Mouse (Mus musculus) hindbrain, embryonic 15.5 days (tissue): ENCODE measurements at regions not wholly inside any gene's neighbourhood (a gene's known extent, or its start where the extent isn't known, plus 50 kb on each side); places are given as distances from the start of the nearest gene placed in this dataset.
A peak's percentile ranks its signal among the peaks of the same experiment; 100 is the strongest.

Source experiments
- ATAC-seq: fragments of 200-750 bp; cut with Nextera tagmentation; 2 replicates; pipeline ENCODE4 v1.8.0; 2017; ENCODE audit warnings: low read depth, moderate number of reproducible peaks, moderate TSS enrichment; ENCODE audit not compliant: low FRiP score
- H3K27ac ChIP-seq: fragments of 300-500 bp; sonication (generic); replicated peaks from 2 replicates; pipeline ENCODE4 v1.5.1; 2015; ENCODE audit warnings: mild to moderate bottlenecking, inconsistent platforms
- H3K27me3 ChIP-seq: fragments of 300-500 bp; sonication (generic); 2 replicates; pipeline ENCODE4 v1.6.1; 2015; ENCODE audit warnings: control low read depth, inconsistent platforms
- H3K36me3 ChIP-seq: fragments of 300-500 bp; sonication (generic); 2 replicates; pipeline ENCODE4 v1.6.1; 2015; ENCODE audit warnings: control low read depth, inconsistent platforms
- H3K4me1 ChIP-seq: fragments of 300-500 bp; sonication (generic); replicated peaks from 2 replicates; pipeline ENCODE4 v1.6.1; 2015; ENCODE audit warnings: control low read depth, inconsistent platforms
- H3K4me2 ChIP-seq: fragments of 300-500 bp; sonication (generic); 2 replicates; pipeline ENCODE4 v1.6.1; 2015; ENCODE audit warnings: moderate library complexity, mild to moderate bottlenecking, inconsistent platforms
- H3K4me3 ChIP-seq: fragments of 300-500 bp; sonication (generic); 2 replicates; pipeline ENCODE4 v1.5.1; 2015; ENCODE audit warnings: mild to moderate bottlenecking, inconsistent platforms
- H3K9ac ChIP-seq: fragments of 300-500 bp; sonication (generic); 2 replicates; pipeline ENCODE4 v1.6.1; 2015; ENCODE audit warnings: inconsistent platforms
- H3K9me3 ChIP-seq: fragments of 300-500 bp; sonication (generic); 2 replicates; pipeline ENCODE4 v1.6.1; 2016; ENCODE audit warnings: control low read depth, inconsistent platforms
- WGBS: fragments of 180-500 bp; shearing (Covaris S2); methylation state at CpG from one replicate; pipeline ENCODE4 v1.1.7; 2015; 5-methylcytosine and 5-hydroxymethylcytosine counted together

- Histone ChIP-seq H3K36me3 (no peaks in the 10 kb centered on the region), H3K9me3 (no peaks in the 10 kb centered on the region), H3K27ac (no peak overlapping the region), H3K4me3 (no peak overlapping the region), H3K27me3 (no peaks in the 10 kb centered on the region), H3K9ac (no peak overlapping the region), H3K4me2 (0 out of 2 replicates have a peak overlapping the region, but pooled peaks have one; percentile 15), H3K4me1 (peaks cover 9% of the 10 kb centered on the region)
- WGBS = 32% methylated on average over 14 of the region's 14 CpGs
- ATAC-seq = no peak
Measured at GRCm38 (mm10) chr11:43344767-43345561, 81.1 kb downstream of the Pttg1 start.

DNA sequence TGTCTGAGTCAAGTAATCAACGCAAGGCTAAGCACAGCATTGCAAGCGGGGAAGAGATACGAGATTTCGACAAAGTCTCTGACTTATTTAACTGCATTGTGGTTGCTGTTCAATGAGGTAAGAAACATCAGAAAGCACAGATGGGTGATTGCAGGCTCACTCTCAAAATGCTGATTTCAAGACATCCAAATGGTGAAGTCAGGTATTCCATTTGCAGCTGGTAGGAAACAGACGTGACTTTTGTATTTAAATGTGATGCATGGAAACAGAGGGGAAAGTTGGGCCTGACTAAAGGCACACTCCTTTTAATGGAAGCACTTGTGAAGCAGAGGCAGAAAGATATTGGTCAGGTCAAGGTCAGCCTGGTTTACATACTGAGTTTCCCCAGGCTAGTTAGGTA, 82.5 kb downstream of the Pttg1 start:
- Histone ChIP-seq H3K4me1 (peaks cover 6% of the 10 kb centered on the region), H3K4me2 (no peak overlapping the region), H3K27me3 (no peaks in the 10 kb centered on the region), H3K9me3 (no peaks in the 10 kb centered on the region), H3K36me3 (no peaks in the 10 kb centered on the region), H3K27ac (no peak overlapping the region), H3K9ac (no peak overlapping the region), H3K4me3 (no peak overlapping the region)
- ATAC-seq = no peak
- 86% methylated on average over 5 of the region's 5 CpGs for WGBS

DNA sequence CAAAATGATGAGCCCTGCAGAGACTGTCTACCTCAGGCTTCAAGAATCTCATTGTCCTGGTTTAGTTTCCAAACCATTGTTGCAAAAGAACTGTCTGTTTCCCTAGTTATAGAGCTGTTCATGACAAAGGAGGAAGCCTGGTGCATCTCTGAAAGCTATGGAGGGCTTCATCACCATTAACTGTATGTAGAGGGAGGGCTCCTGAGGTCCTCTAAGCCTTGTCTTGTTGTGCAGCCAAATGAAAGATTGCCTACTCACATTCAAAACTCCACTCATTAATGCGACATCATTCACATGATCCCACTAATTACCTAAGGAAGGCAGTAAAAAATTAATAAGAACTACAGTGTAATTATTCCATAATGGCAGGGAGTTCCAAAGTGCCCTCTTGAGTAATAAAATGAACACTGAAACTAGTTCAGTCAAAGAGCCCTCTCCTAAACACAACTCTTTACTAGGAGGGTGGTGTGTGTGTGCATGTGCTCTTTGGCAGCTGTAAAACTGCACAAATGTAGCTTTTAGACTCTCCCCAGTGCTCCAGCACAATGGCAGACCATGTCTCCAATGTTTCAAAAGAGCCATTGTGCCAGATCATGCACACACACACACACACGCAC, 87.6 kb downstream of the Pttg1 start:
- Histone ChIP-seq H3K9ac (no peak overlapping the region), H3K4me1 (no peaks in the 10 kb centered on the region), H3K36me3 (no peaks in the 10 kb centered on the region), H3K27ac (no peak overlapping the region), H3K9me3 (no peaks in the 10 kb centered on the region), H3K4me3 (no peak overlapping the region), H3K4me2 (no peak overlapping the region), H3K27me3 (no peaks in the 10 kb centered on the region)
- WGBS = 77% methylated on average over 2 of the region's 2 CpGs
- no peak; the same call in 1 of the 2 replicates for ATAC-seq

- Histone ChIP-seq H3K4me1 (no peaks in the 10 kb centered on the region), H3K9ac (no peak overlapping the region), H3K36me3 (no peaks in the 10 kb centered on the region), H3K4me3 (no peak overlapping the region), H3K9me3 (no peaks in the 10 kb centered on the region), H3K27ac (no peak overlapping the region), H3K27me3 (no peaks in the 10 kb centered on the region), H3K4me2 (no peak overlapping the region)
- no peak for ATAC-seq
- 56% methylated on average over 7 of the region's 7 CpGs for WGBS
Measured at GRCm38 (mm10) chr11:43335668-43336265, 90.3 kb downstream of the Pttg1 start.

DNA sequence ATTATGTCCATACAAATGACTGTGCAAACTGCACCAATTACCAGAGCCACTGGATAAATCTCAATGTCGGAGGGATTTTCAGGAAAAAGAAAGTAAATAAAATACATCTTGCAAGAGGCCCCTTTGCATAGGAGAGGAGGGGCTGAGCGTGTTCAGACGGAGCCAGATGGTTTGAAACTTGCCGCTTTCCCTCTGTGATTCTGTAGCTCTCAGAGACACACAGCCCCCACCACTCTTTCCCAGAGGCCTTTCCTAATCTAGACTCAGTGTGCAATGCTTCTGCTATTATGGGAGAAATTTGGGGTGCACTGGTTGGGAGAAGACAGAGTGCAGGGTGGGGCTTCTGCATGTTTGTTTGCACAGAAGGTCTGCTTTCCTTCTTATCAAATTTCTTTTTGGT, 92.5 kb downstream of the Pttg1 start:
- Histone ChIP-seq H3K4me1 (no peaks in the 10 kb centered on the region), H3K9ac (no peak overlapping the region), H3K4me2 (no peak overlapping the region), H3K4me3 (no peak overlapping the region), H3K9me3 (no peaks in the 10 kb centered on the region), H3K36me3 (no peaks in the 10 kb centered on the region), H3K27me3 (no peaks in the 10 kb centered on the region), H3K27ac (no peak overlapping the region)
- WGBS = 76% methylated on average over 4 of the region's 4 CpGs
- ATAC-seq = no peak

DNA sequence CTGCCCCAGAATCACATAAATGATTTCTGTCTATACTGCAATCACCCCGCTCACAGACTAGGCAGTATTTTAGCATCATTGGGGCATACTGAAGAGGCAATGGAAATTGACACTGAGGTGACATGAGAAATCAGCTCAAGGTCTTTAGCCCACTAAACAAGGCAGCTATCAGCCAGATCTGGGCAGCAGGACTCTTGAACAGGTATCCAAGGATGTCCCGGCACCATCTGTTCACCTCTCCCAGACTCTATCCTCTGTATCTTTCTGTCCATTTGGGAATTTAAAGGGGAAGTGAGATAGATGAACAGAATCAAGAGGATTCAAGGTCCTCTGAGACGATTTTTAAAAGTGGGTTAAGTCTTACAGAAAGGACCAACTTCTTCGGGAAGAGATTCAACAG, 112.1 kb downstream of the Pttg1 start:
- ATAC-seq = no peak
- no peaks in the 10 kb centered on the region for H3K4me1 ChIP-seq
- H3K4me3 ChIP-seq = no peak overlapping the region

More for the DNA sequence above, 112.1 kb downstream of the Pttg1 start:
- Histone ChIP-seq H3K36me3 (no peaks in the 10 kb centered on the region), H3K27ac (no peak overlapping the region), H3K4me2 (no peak overlapping the region), H3K9ac (no peak overlapping the region), H3K27me3 (no peaks in the 10 kb centered on the region), H3K9me3 (no peaks in the 10 kb centered on the region)
- WGBS = 82% methylated on average over 4 of the region's 4 CpGs
